Mouse (Mus musculus) hindbrain, postnatal 0 days (tissue): ENCODE results near the gene Ankrd27. TPM values are rescaled to one million over a fixed set of nuclear protein-coding genes. Genes with fewer than 3 reads are reported as not detected.

Experiments
- ATAC-seq: fragments of 200-750 bp; cut with Nextera tagmentation; 2 replicates; pipeline ENCODE4 v1.8.0; 2017; ENCODE audit warnings: mild to moderate bottlenecking, moderate TSS enrichment, moderate library complexity
- DNase-seq: peaks from one replicate; pipeline ENCODE4 v3.0.0-alpha.2; 2015; ENCODE audit warnings: low spot score
- H3K27ac ChIP-seq: fragments of 300-500 bp; sonication (generic); 2 replicates; pipeline ENCODE4 v1.5.1; 2014; ENCODE audit warnings: mild to moderate bottlenecking
- H3K27me3 ChIP-seq: fragments of 300-500 bp; sonication (generic); 2 replicates; pipeline ENCODE4 v1.6.1; 2014; ENCODE audit warnings: low read length, mixed read lengths; ENCODE audit not compliant: insufficient read depth
- H3K36me3 ChIP-seq: fragments of 300-500 bp; sonication (generic); 2 replicates; pipeline ENCODE4 v1.6.1; 2014; ENCODE audit warnings: low read length, mixed read lengths; ENCODE audit not compliant: insufficient read depth
- H3K4me1 ChIP-seq: fragments of 300-500 bp; sonication (generic); 2 replicates; pipeline ENCODE4 v1.6.1; 2014; ENCODE audit warnings: antibody characterized with exemption, low read length, mixed read lengths; ENCODE audit not compliant: insufficient read depth
- H3K4me2 ChIP-seq: fragments of 300-500 bp; sonication (generic); 2 replicates; pipeline ENCODE4 v1.6.1; 2014; ENCODE audit warnings: low read depth, mild to moderate bottlenecking, low read length, moderate library complexity, mixed read lengths
- H3K4me3 ChIP-seq: fragments of 300-500 bp; sonication (generic); 2 replicates; pipeline ENCODE4 v1.5.1; 2014; ENCODE audit warnings: low read length
- H3K9ac ChIP-seq: fragments of 300-500 bp; sonication (generic); replicated peaks from 2 replicates; pipeline ENCODE4 v1.6.1; 2014; ENCODE audit warnings: mild to moderate bottlenecking, low read length, moderate library complexity, mixed read lengths
- H3K9me3 ChIP-seq: fragments of 300-500 bp; sonication (generic); 2 replicates; pipeline ENCODE4 v1.6.1; 2016; ENCODE audit warnings: low read length, mixed read lengths
- CTCF ChIP-seq: IDR thresholded peaks from 2 replicates; pipeline ENCODE4 v1.5.1; 2016; ENCODE audit warnings: antibody characterized with exemption, control low read depth, low read depth
- WGBS: fragments of 180-500 bp; shearing (Covaris S2); extraction: QIAGEN DNeasy Blood & Tissue Kit; methylation state at CpG from one replicate; pipeline ENCODE4 v1.1.7; 2014; 5-methylcytosine and 5-hydroxymethylcytosine counted together
- polyA plus RNA-seq: library from polyadenylated mRNA; unstranded; fragments of >200 nt; fragmentation: Nextera tagmentation; extraction: Ambion mirVana; gene quantifications from 2 replicates; pipeline ENCODE4 v1.2.1, GENCODE M21; 2015
- total RNA-seq: library from RNA; depleted of rRNA; stranded (reverse); fragments of >200 nt; gene quantifications from 2 replicates; pipeline ENCODE4 v1.2.3, GENCODE M21; 2014

Ankrd27 gene
- total and polyA plus RNA-seq, 2 experiments from 2014 or later = 12.0 to 19.7 TPM

DNA sequence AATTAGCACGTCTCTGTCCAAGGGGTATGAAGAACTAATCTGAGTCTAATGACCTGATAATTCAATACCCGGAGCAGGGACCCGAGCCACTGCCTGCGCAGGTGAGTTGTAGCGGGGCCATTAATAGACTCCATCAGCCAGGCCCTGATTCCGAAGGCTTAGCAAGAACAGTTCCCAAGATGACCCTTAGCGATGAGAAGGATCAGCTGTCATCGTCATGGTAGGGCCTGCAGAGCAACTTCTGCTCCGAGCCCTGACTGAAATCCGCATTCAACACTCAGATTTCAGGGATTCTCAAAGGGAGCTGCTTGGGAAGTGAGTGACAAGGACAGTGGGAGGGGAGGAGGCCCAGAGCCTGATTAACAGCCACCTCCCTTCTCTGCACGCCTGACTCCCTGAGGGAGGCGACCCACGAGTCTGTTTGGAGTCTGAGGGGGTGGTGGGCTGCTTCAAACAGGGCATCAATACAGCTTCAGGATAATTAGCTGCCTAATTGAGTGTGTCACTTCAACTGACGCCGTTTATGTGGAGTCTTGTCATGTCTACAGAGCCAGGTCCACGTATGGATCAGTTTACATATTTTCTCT is 77.8 kb downstream of the Ankrd27 start:
- Histone ChIP-seq H3K27ac (peak overlapping the region; percentile 22; the same call in 1 of the 2 replicates), H3K4me2 (no peak overlapping the region), H3K9me3 (no peaks in the 10 kb centered on the region), H3K4me1 (peaks cover 8% of the 10 kb centered on the region; the same call in 1 of the 2 replicates), H3K27me3 (no peaks in the 10 kb centered on the region), H3K9ac (no peak overlapping the region), H3K36me3 (no peaks in the 10 kb centered on the region), H3K4me3 (no peak overlapping the region)
- TF ChIP-seq CTCF = no peak
- whole genome bisulfite sequencing = 39% methylated on average over 16 of the region's 16 CpGs
- DNase-seq (no peak), ATAC-seq (no peak)

DNA sequence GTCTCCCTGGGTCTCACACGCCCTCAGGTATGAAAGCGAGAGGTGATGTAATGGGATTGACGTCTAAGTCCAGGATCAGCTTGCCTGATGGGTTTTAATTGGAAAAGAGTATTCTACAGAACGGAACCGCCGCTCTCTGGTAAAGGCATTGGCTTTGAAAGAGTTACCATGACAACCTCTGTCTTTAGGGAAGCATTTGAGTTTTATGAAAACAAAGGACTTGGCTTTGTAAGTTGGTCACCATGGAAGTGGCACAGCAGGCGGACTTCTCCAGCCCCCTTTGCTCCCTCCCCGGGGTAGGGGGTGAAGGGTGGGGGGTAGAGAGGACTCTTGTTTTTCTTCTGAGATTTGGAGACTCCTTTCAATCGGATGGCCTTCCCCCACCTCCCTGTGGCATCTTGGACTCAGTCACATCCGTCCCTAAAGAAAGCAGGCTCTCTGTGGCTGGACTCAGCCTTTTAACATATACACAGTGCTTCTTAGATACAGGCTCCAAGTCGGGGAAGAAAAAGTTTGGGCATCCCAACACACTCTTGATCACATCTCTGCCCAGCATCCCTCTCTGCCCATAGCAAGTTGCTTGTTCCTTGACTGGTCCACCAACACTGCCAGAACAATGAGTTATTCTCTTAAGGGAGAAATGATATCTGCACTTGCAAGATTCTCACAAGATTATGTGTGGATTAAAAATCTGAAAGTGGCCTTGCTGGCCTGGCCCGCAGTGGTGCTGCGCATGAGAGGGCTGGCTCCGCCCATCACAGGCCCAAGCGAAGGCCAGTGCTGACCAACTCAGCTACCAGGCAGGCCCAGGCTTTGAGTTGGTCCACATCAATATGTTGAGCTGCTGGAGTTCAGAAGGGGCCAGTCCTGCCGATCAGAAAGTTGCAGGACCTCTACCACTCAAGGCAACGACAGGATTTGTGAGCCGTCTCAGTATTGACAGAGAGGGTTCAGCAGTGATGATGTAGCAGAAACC is 82.3 kb downstream of the Ankrd27 start:
- no peak overlapping the region for H3K4me3 ChIP-seq
- H3K27ac ChIP-seq = peak overlapping the region; percentile 87
- DNase-seq (peak; percentile 88), ATAC-seq (peak; percentile 84)
- WGBS = 19% methylated on average over 18 of the region's 18 CpGs
- H3K27me3 ChIP-seq = no peaks in the 10 kb centered on the region
- no peaks in the 10 kb centered on the region for H3K36me3 ChIP-seq
- H3K4me1 ChIP-seq = peaks cover 8% of the 10 kb centered on the region; the same call in 1 of the 2 replicates
- TF ChIP-seq CTCF = no peak
- H3K9ac ChIP-seq = no peak overlapping the region
- peak overlapping the region; percentile 21; the same call in 1 of the 2 replicates for H3K4me2 ChIP-seq
- no peaks in the 10 kb centered on the region for H3K9me3 ChIP-seq

DNA sequence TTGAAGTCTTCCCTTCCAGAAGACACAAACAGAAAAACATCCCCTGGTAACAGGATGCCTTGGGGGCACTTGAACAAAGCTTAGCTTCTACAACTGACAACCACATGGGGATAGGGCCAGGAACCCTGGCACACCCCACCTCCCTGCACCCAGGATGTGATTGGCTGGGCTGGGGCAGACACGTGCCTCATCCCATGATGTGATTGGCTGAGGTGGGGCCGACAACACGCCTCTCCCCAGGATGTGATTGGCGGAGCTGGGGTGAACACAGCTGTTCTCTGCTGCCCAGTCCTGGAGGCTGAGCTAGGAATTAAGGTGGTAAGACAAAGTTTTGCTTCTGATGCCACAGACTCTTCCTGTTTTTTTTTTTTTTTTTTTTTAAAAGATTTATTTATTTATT is 92.9 kb downstream of the Ankrd27 start:
- no peaks in the 10 kb centered on the region for H3K9me3 ChIP-seq
- H3K4me3 ChIP-seq = no peak overlapping the region
- TF ChIP-seq CTCF = no peak
- ATAC-seq (no peak), DNase-seq (no peak)
- H3K4me2 ChIP-seq = no peak overlapping the region
- no peak overlapping the region for H3K27ac ChIP-seq
- no peaks in the 10 kb centered on the region for H3K36me3 ChIP-seq
- H3K27me3 ChIP-seq = no peaks in the 10 kb centered on the region
- H3K9ac ChIP-seq = no peak overlapping the region
- WGBS = 73% methylated on average over 4 of the region's 4 CpGs
- H3K4me1 ChIP-seq = no peaks in the 10 kb centered on the region

DNA sequence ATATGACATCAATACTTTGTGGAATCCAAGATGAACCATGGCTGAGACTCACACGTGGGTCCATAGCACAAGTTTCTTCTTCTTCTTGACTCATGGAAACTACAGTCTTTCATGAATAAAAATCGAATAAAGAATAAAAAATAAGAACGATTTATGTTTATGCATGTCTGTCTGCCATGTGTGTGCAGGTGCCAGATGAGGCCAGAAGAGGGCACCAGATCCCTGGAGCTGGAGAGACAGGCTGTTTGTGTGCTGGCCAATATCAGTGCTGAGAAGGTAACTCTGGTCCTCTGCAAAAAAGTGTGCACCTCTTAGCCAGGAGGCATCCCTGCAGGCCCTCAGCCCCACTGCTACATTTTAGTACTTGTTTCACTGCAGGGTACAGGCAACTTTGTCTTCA is 95.5 kb downstream of the Ankrd27 start:
- Histone ChIP-seq H3K4me3 (no peak overlapping the region), H3K4me1 (no peaks in the 10 kb centered on the region), H3K9me3 (no peaks in the 10 kb centered on the region), H3K27ac (no peak overlapping the region), H3K27me3 (no peaks in the 10 kb centered on the region), H3K9ac (no peak overlapping the region), H3K36me3 (no peaks in the 10 kb centered on the region), H3K4me2 (no peak overlapping the region)
- peak; percentile 52 for TF ChIP-seq CTCF
- no peak for ATAC-seq
- 79% methylated on average over 3 of the region's 3 CpGs for WGBS
- no peak for DNase-seq

DNA sequence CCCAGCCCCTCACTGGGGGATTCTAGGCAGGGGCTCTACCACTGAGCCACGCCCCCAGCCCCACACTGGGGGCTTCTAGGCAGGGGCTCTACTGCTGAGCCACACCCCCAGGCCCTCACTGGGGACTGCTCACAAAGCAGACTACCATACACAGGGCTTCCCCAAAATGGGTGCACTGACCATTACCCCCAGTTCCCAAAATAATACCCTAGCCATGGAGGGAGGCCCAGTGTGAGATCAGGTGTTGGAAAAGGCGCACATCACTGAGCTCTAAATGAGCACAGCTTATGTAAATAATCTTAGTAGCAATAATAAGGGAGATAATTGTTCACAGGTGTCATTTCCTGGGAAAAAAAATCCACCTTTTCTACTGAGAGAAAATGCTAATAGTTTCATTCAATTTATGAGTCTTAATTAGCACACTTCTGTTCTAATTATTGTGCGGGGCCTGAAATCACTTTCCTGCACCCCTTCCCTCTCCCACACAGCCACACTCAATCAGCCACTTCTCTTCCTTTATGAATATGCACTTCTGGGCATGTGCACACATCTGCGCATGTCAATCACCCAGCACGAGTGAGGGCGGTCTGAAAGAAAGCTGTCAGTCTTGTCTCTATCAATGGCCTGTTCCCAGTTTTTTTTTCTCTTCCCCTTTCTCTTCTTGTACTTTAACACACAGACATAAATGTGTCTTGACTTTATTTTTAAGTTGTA is 97.5 kb downstream of the Ankrd27 start:
- ATAC-seq (peak; percentile 55), DNase-seq (no peak)
- Histone ChIP-seq H3K4me3 (no peak overlapping the region), H3K27me3 (no peaks in the 10 kb centered on the region), H3K9me3 (no peaks in the 10 kb centered on the region), H3K9ac (no peak overlapping the region), H3K27ac (no peak overlapping the region), H3K4me1 (no peaks in the 10 kb centered on the region), H3K36me3 (no peaks in the 10 kb centered on the region), H3K4me2 (no peak overlapping the region)
- TF ChIP-seq CTCF = no peak
- 62% methylated on average over 6 of the region's 6 CpGs for WGBS

DNA sequence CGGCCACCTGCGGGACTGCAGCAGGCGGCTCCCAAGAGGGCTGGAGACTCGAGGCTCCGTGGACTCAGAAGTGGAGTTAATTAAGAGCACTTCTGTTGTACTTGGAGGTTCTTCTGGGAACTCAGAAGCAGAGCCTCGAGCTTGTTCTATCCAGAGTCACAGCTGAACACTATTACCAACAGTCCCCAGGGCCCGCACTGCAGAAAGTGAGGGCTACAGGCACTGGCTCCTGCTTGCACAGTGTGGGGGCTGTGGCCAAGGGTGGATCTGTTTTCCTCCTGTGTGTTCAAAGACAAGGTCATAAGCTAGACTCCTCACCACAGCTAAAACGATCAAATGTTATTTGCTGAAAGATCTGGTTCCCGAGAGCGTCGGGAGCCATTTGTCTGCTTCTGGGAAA is 100.2 kb downstream of the Ankrd27 start:
- Histone ChIP-seq H3K27ac (peak overlapping the region; percentile 64), H3K9ac (no peak overlapping the region), H3K9me3 (no peaks in the 10 kb centered on the region), H3K4me2 (no peak overlapping the region), H3K27me3 (no peaks in the 10 kb centered on the region), H3K4me3 (no peak overlapping the region), H3K36me3 (no peaks in the 10 kb centered on the region), H3K4me1 (no peaks in the 10 kb centered on the region)
- WGBS = 47% methylated on average over 11 of the region's 11 CpGs
- 0 out of 2 replicates have a peak, but pooled peaks have one; percentile 36 for ATAC-seq
- no peak for DNase-seq
- no peak for TF ChIP-seq CTCF
